Mouse (Mus musculus): ENCODE data around the gene Cdk5r2. TPM values are rescaled to one million over a fixed set of nuclear protein-coding genes. Genes with fewer than 3 reads are reported as not detected.

Cdk5r2 gene
- polyA plus RNA-seq (2012; rRNA removed), result 1.2 and 1.7 TPM in 2 replicates

GRCm38 (mm10) chr1:74854306-74855056 is at the start of gene Cdk5r2:
Gene Cdk5r2, plus strand, starts transcription at chr1:74854934.

GRCm38 (mm10) chr1:74885369-74886042 is 30.8 kb downstream of the Cdk5r2 start, which contains the start of gene Fev:
Gene Fev, minus strand, starts transcription at chr1:74885419.

DNA sequence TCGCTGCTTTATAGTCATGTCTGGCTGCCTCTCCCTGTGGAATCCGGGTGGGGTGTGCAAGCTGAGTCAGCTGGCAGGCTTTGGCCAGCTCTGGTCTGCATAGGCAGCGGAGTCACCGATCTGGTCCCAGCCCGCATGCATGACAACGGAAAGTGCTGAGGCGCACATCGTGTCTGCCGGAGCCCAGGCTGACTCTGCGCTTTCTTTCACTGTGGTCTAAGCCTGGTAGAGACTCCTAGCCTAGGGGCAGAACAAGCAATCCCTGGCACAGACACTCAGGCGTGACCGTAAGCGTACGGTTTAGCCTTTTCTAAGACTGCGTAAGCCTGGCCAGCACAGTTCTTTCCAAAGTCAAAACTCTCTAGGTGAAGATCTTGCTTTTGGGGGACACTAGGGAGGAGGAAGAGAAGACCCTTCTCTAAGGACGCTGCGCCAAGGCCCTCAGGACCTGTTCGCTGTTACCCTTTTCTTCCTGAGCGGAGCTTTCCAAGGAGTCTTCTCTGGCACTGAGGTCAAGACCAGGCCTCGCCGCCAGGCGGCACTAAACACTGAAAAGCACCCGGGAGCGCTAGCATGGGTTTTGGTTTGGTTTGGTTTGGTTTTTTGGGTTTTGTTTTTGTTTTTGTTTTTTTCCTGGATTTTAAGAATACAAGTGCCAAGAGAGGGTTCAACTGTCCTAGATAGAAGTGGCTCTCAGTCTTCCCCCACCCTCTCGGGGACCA is 38.6 kb downstream of the Cdk5r2 start, which contains the start of gene Cryba2:
Gene Cryba2 (minus strand): TSS at position 10 of the 722 bp plus-strand sequence.

Other genes starting within 250 kb of the Cdk5r2 start
- gene Ttll4, start 193.2 kb upstream of the Cdk5r2 start, polyA plus RNA-seq (2012; rRNA removed), result 3.9 and 7.7 TPM in 2 replicates
- gene Cyp27a1, start 141.4 kb upstream of the Cdk5r2 start, polyA plus RNA-seq (2012; rRNA removed), result 6.2 and 8.6 TPM in 2 replicates
- 0.35 and 0.84 TPM in 2 replicates for gene Prkag3, start 105.7 kb upstream of the Cdk5r2 start, polyA plus RNA-seq (2012; rRNA removed)
- gene Wnt6, start 83.0 kb upstream of the Cdk5r2 start, polyA plus RNA-seq (2012; rRNA removed), result 1.9 and 3.5 TPM in 2 replicates
- gene Wnt10a, start 63.4 kb upstream of the Cdk5r2 start, polyA plus RNA-seq (2012; rRNA removed), result 4.7 and 7.0 TPM in 2 replicates
- 0.46 and 1.0 TPM in 2 replicates for gene Fev, start 30.5 kb downstream of the Cdk5r2 start, polyA plus RNA-seq (2012; rRNA removed)
- 0.32 and 0.60 TPM in 2 replicates for gene Cryba2, start 38.2 kb downstream of the Cdk5r2 start, polyA plus RNA-seq (2012; rRNA removed)
- gene Cfap65, start 80.7 kb downstream of the Cdk5r2 start, polyA plus RNA-seq (2012; rRNA removed), result 0.02 TPM in 1 of 2 replicates, not detected in the other
- 47.6 and 74.9 TPM in 2 replicates for gene Ihh, start 96.7 kb downstream of the Cdk5r2 start, polyA plus RNA-seq (2012; rRNA removed)